In genomic region chr2:136485815-136486619, GRCm38 (mm10) we compare ENCODE assay signal across 8 mouse cellular contexts. TPM values are rescaled to one million over a fixed set of nuclear protein-coding genes. Genes with fewer than 3 reads are reported as not detected.
A peak's percentile ranks its signal among the peaks of the same experiment; 100 is the strongest.
DNase-seq lines count a peak whose midpoint lies in the region; ATAC-seq and TF ChIP-seq lines count a peak whose summit lies in the region.

No protein-coding gene starts in this region.

- peak; percentile 2 to 3 for DNase-seq in B cell, adult 2 months
- peak; percentile 63 for DNase-seq in adrenal gland, postnatal 25 days
- DNase-seq in embryonic facial prominence, embryonic 11.5 days (ENCODE audit: low spot score), result peak; percentile 93
- no peak for DNase-seq in heart, embryonic 10.5 days (ENCODE audit: low spot score)
- peak; percentile 96 for DNase-seq in limb, embryonic 14.5 days (ENCODE audit: low spot score)
- peak; percentile 94 for DNase-seq in midbrain, postnatal 0 days (ENCODE audit: low spot score)
- peak; percentile 21 for DNase-seq in testis, postnatal 14 days (ENCODE audit: low spot score)

- H3K4me1 ChIP-seq in embryonic facial prominence, embryonic 11.5 days (ENCODE audit: control insufficient read depth, insufficient read depth, low read length), result no peaks in the 10 kb centered on the region
- no peaks in the 10 kb centered on the region for H3K4me1 ChIP-seq in heart, embryonic 10.5 days
- no peaks in the 10 kb centered on the region for H3K4me1 ChIP-seq in kidney, embryonic 14.5 days (ENCODE audit: control insufficient read depth, insufficient read depth, low read length)
- H3K4me1 ChIP-seq in limb, embryonic 14.5 days (ENCODE audit: control insufficient read depth, insufficient read depth, low read length), result peaks cover 2% of the 10 kb centered on the region; the same call in 1 of the 2 replicates
- no peaks in the 10 kb centered on the region for H3K4me1 ChIP-seq in midbrain, postnatal 0 days (ENCODE audit: insufficient read depth, low read length)

- no peaks in the 10 kb centered on the region for H3K36me3 ChIP-seq in embryonic facial prominence, embryonic 11.5 days (replicated peaks; ENCODE audit: control insufficient read depth, insufficient read depth, low read depth, low read length)
- H3K36me3 ChIP-seq in heart, embryonic 10.5 days, result no peaks in the 10 kb centered on the region
- H3K36me3 ChIP-seq in kidney, embryonic 14.5 days (ENCODE audit: control insufficient read depth, insufficient read depth, low read length), result no peaks in the 10 kb centered on the region
- H3K36me3 ChIP-seq in limb, embryonic 14.5 days (ENCODE audit: control insufficient read depth, insufficient read depth, low read length), result no peaks in the 10 kb centered on the region
- H3K36me3 ChIP-seq in midbrain, postnatal 0 days (ENCODE audit: insufficient read depth, low read length), result no peaks in the 10 kb centered on the region

- peak overlapping the region; percentile 28; the same call in 1 of the 2 replicates for H3K9ac ChIP-seq in embryonic facial prominence, embryonic 11.5 days (replicated peaks; ENCODE audit: low read length)
- H3K9ac ChIP-seq in kidney, embryonic 14.5 days (ENCODE audit: low read depth, low read length), result no peak overlapping the region
- no peak overlapping the region for H3K9ac ChIP-seq in limb, embryonic 14.5 days (ENCODE audit: low read depth, low read length, severe bottlenecking)
- no peak overlapping the region for H3K9ac ChIP-seq in midbrain, postnatal 0 days (replicated peaks; ENCODE audit: low read length, poor library complexity, severe bottlenecking)

- no peak for TF ChIP-seq POLR2A in limb, embryonic 14.5 days (IDR thresholded peaks at IDR 0.05; ENCODE audit: borderline replicate concordance, extremely low read depth, insufficient read depth, insufficient read length)

- H3K4me3 ChIP-seq in embryonic facial prominence, embryonic 11.5 days (ENCODE audit: low read depth, low read length), result no peak overlapping the region
- no peak overlapping the region for H3K4me3 ChIP-seq in heart, embryonic 10.5 days
- no peak overlapping the region for H3K4me3 ChIP-seq in kidney, embryonic 14.5 days (ENCODE audit: low read length)
- no peak overlapping the region for H3K4me3 ChIP-seq in limb, embryonic 14.5 days (replicated peaks; ENCODE audit: low read length)
- H3K4me3 ChIP-seq in midbrain, postnatal 0 days (ENCODE audit: low read depth, low read length), result no peak overlapping the region

- no peak overlapping the region for H3K4me2 ChIP-seq in embryonic facial prominence, embryonic 11.5 days (ENCODE audit: low read depth, low read length)
- no peak overlapping the region for H3K4me2 ChIP-seq in kidney, embryonic 14.5 days (replicated peaks; ENCODE audit: low read depth, low read length)
- no peak overlapping the region; the same call in 1 of the 2 replicates for H3K4me2 ChIP-seq in limb, embryonic 14.5 days (replicated peaks; ENCODE audit: low read depth, low read length, severe bottlenecking)
- H3K4me2 ChIP-seq in midbrain, postnatal 0 days (ENCODE audit: low read depth, low read length, poor library complexity, severe bottlenecking), result no peak overlapping the region

- peak; percentile 75 for ATAC-seq in embryonic facial prominence, embryonic 11.5 days (replicated peaks; ENCODE audit: insufficient number of reproducible peaks, low FRiP score, low TSS enrichment, low read depth)
- peak; percentile 95 for ATAC-seq in kidney, embryonic 14.5 days (ENCODE audit: low FRiP score, low TSS enrichment)
- ATAC-seq in limb, embryonic 14.5 days (ENCODE audit: low FRiP score, low read depth), result peak; percentile 88
- peak; percentile 71 for ATAC-seq in midbrain, postnatal 0 days (ENCODE audit: low FRiP score)

- H3K9me3 ChIP-seq in embryonic facial prominence, embryonic 11.5 days (replicated peaks; ENCODE audit: control insufficient read depth, low read length), result no peaks in the 10 kb centered on the region
- no peaks in the 10 kb centered on the region for H3K9me3 ChIP-seq in heart, embryonic 10.5 days
- H3K9me3 ChIP-seq in kidney, embryonic 14.5 days (ENCODE audit: control insufficient read depth, low read length), result no peaks in the 10 kb centered on the region
- no peaks in the 10 kb centered on the region for H3K9me3 ChIP-seq in limb, embryonic 14.5 days (ENCODE audit: control insufficient read depth, low read length)
- no peaks in the 10 kb centered on the region for H3K9me3 ChIP-seq in midbrain, postnatal 0 days (ENCODE audit: low read length)

- TF ChIP-seq CTCF in midbrain, postnatal 0 days (IDR thresholded peaks at IDR 0.05), result peak; percentile 81

- 13% methylated on average over 6 of the region's 6 CpGs for WGBS in embryonic facial prominence, embryonic 11.5 days
- WGBS in heart, embryonic 10.5 days, result 21% methylated on average over 6 of the region's 6 CpGs
- 10% methylated on average over 6 of the region's 6 CpGs for WGBS in kidney, embryonic 14.5 days
- 13% methylated on average over 6 of the region's 6 CpGs for WGBS in limb, embryonic 14.5 days
- WGBS in midbrain, postnatal 0 days, result 13% methylated on average over 6 of the region's 6 CpGs

- no peaks in the 10 kb centered on the region for H3K27me3 ChIP-seq in embryonic facial prominence, embryonic 11.5 days (ENCODE audit: control insufficient read depth, insufficient read depth, low read length)
- H3K27me3 ChIP-seq in heart, embryonic 10.5 days (ENCODE audit: insufficient read depth, poor library complexity, severe bottlenecking), result no peaks in the 10 kb centered on the region
- no peaks in the 10 kb centered on the region for H3K27me3 ChIP-seq in kidney, embryonic 14.5 days (ENCODE audit: control insufficient read depth, insufficient read depth, low read length)
- H3K27me3 ChIP-seq in limb, embryonic 14.5 days (ENCODE audit: control insufficient read depth, insufficient read depth, low read length), result no peaks in the 10 kb centered on the region
- H3K27me3 ChIP-seq in midbrain, postnatal 0 days (ENCODE audit: insufficient read depth, low read length), result no peaks in the 10 kb centered on the region

- H3K27ac ChIP-seq in embryonic facial prominence, embryonic 11.5 days (replicated peaks; ENCODE audit: low read depth, low read length), result no peak overlapping the region
- peak overlapping the region; percentile 73; the same call in 1 of the 2 replicates for H3K27ac ChIP-seq in heart, embryonic 10.5 days
- no peak overlapping the region for H3K27ac ChIP-seq in kidney, embryonic 14.5 days (ENCODE audit: low read depth, low read length)
- H3K27ac ChIP-seq in limb, embryonic 14.5 days (replicated peaks; ENCODE audit: low read depth, low read length), result no peak overlapping the region
- no peak overlapping the region for H3K27ac ChIP-seq in midbrain, postnatal 0 days (ENCODE audit: low read depth, low read length)

RNA-seq across cellular contexts. Expression of gene Ankef1, which starts 15.7 kb away (rescaled TPM):
- 9.1 and 10.8 TPM in 2 replicates for total RNA-seq in adrenal gland, postnatal 25 days (2021)
- polyA plus RNA-seq in embryonic facial prominence, embryonic 11.5 days (2014; fragmentation: Nextera tagmentation; extraction: Ambion mirVana), result 0.73 and 1.1 TPM in 2 replicates
- polyA plus RNA-seq in heart, embryonic 10.5 days (2016; fragmentation: Nextera tagmentation; extraction: Ambion mirVana), result 0.11 and 0.24 TPM in 2 replicates
- polyA plus RNA-seq in kidney, embryonic 14.5 days (2014; fragmentation: Nextera tagmentation; extraction: Ambion mirVana), result 0.30 and 0.39 TPM in 2 replicates
- 0.18 and 0.25 TPM in 2 replicates for polyA plus RNA-seq in limb, embryonic 14.5 days (2012; rRNA removed)
- 0.29 and 0.91 TPM in 2 replicates for polyA plus RNA-seq in limb, embryonic 14.5 days (2014; fragmentation: Nextera tagmentation; extraction: Ambion mirVana)
- total RNA-seq in midbrain, postnatal 0 days (2014; rRNA removed), result 1.5 and 1.7 TPM in 2 replicates
- 0.66 and 0.88 TPM in 2 replicates for polyA plus RNA-seq in midbrain, postnatal 0 days (2015; fragmentation: Nextera tagmentation; extraction: Ambion mirVana)
